Mouse (Mus musculus): ENCODE measurements at regions not wholly inside any gene's neighbourhood (a gene's known extent, or its start where the extent isn't known, plus 50 kb on each side); places are given as distances from the start of the nearest gene placed in this dataset.

DNA sequence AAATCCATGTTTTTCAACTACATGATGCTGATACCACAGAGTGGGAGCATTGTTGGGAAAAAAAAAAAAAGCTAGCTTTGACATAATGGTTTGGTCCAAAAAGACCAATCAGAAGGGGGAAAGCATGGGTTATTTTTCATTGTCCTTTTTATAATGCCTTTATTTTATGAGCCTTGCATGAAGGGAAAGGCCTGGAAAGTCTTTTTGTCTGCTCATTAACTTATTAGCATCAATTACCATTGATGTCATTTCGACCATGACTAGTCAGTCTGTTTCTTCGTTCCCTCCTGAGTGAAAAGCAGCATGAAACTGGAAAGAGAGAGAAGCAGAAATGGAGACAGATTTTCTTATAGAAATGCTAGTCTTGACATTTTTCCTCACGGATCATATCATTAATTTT is 532.2 kb upstream of the Gm28269 start:
- no peak for DNase-seq (ENCODE audit: low spot score)

DNA sequence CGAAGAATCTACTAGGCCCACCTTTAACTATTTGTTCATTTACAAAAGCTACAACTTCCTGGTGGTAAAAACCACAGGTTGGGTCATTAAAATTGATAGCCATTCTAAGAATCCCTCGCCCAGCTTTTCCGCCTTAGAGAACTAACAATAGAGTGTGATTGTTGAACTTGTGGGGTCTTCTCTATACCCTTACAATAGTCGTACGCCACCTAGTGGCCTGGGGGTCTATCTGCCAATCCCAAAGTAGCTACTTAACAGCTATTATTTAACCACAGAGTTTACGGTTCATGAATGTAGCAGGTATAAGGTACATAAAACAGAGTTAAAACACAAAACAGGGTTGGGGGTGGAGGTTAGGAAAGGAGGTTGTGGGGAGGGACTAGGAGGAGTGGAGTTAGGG is 504.1 kb upstream of the Gm28269 start:
- peak; percentile 54 for DNase-seq (ENCODE audit: low spot score)
